Mouse (Mus musculus): Measurements from ENCODE around the gene Cpne4.

The Cpne4 gene

GRCm38 (mm10) chr9:104872586-104872985, 325.5 kb downstream of the Cpne4 start:
- DNase-seq (ENCODE audit: low read depth, low spot score) = no peak

- DNase-seq (ENCODE audit: low read depth, low spot score) = peak; percentile 3
Measured at GRCm38 (mm10) chr9:104874157-104874556, 327.1 kb downstream of the Cpne4 start.

GRCm38 (mm10) chr9:104877014-104877413, 329.9 kb downstream of the Cpne4 start:
- DNase-seq (ENCODE audit: low read depth, low spot score) = no peak

GRCm38 (mm10) chr9:104878558-104878957, 331.5 kb downstream of the Cpne4 start:
- DNase-seq (ENCODE audit: low read depth, low spot score) = no peak

- no peak for DNase-seq (ENCODE audit: low read depth, low spot score)
Measured at GRCm38 (mm10) chr9:104890517-104890916, 343.4 kb downstream of the Cpne4 start.

GRCm38 (mm10) chr9:104895360-104895759, 348.3 kb downstream of the Cpne4 start:
- no peak for DNase-seq (ENCODE audit: low read depth, low spot score)

GRCm38 (mm10) chr9:104901118-104901517, 354.0 kb downstream of the Cpne4 start:
- peak; percentile 31 for DNase-seq (ENCODE audit: low read depth, low spot score)

GRCm38 (mm10) chr9:104901827-104902226, 354.7 kb downstream of the Cpne4 start:
- DNase-seq (ENCODE audit: low read depth, low spot score) = no peak

- peak; percentile 5 for DNase-seq (ENCODE audit: low read depth, low spot score)
Measured at GRCm38 (mm10) chr9:104912686-104913085, 365.6 kb downstream of the Cpne4 start.

GRCm38 (mm10) chr9:104913327-104913726, 366.2 kb downstream of the Cpne4 start:
- no peak for DNase-seq (ENCODE audit: low read depth, low spot score)

- DNase-seq (ENCODE audit: low read depth, low spot score) = no peak
Measured at GRCm38 (mm10) chr9:104921197-104921596, 374.1 kb downstream of the Cpne4 start.

- no peak for DNase-seq (ENCODE audit: low read depth, low spot score)
Measured at GRCm38 (mm10) chr9:104922051-104922450, 375.0 kb downstream of the Cpne4 start.

GRCm38 (mm10) chr9:104928806-104929205, 381.7 kb downstream of the Cpne4 start:
- no peak for DNase-seq (ENCODE audit: low read depth, low spot score)

GRCm38 (mm10) chr9:104940389-104940788, 393.3 kb downstream of the Cpne4 start:
- DNase-seq (ENCODE audit: low read depth, low spot score) = no peak

- DNase-seq (ENCODE audit: low read depth, low spot score) = peak; percentile 9
Measured at GRCm38 (mm10) chr9:104950551-104950950, 403.5 kb downstream of the Cpne4 start.

- DNase-seq (ENCODE audit: low read depth, low spot score) = no peak
Measured at GRCm38 (mm10) chr9:104952176-104952575, 405.1 kb downstream of the Cpne4 start.

- DNase-seq (ENCODE audit: low read depth, low spot score) = no peak
Measured at GRCm38 (mm10) chr9:104972828-104973227, 425.7 kb downstream of the Cpne4 start.

- no peak for DNase-seq (ENCODE audit: low read depth, low spot score)
Measured at GRCm38 (mm10) chr9:104981934-104982548, 435.0 kb downstream of the Cpne4 start.

- no peak for DNase-seq (ENCODE audit: low read depth, low spot score)
Measured at GRCm38 (mm10) chr9:104998225-104998624, 451.1 kb downstream of the Cpne4 start.

GRCm38 (mm10) chr9:105010721-105011120, 463.6 kb downstream of the Cpne4 start:
- DNase-seq (ENCODE audit: low read depth, low spot score) = no peak

GRCm38 (mm10) chr9:105018186-105018585, 471.1 kb downstream of the Cpne4 start:
- DNase-seq (ENCODE audit: low read depth, low spot score) = no peak

GRCm38 (mm10) chr9:105028311-105028710, 481.2 kb downstream of the Cpne4 start:
- DNase-seq (ENCODE audit: low read depth, low spot score) = no peak

GRCm38 (mm10) chr9:105032572-105032971, 485.5 kb downstream of the Cpne4 start:
- no peak for DNase-seq (ENCODE audit: low read depth, low spot score)

GRCm38 (mm10) chr9:105033641-105034040, 486.6 kb downstream of the Cpne4 start:
- DNase-seq (ENCODE audit: low read depth, low spot score) = no peak
